Mouse (Mus musculus) cerebellum, adult 2 months (tissue): Measurements from ENCODE around the gene Efnb3. TPM values are rescaled to one million over a fixed set of nuclear protein-coding genes. Genes with fewer than 3 reads are reported as not detected.
"Not testable (repeated sequence)": the region's sequence is repeated elsewhere in the genome, so short reads cannot be mapped to it uniquely, and the experiment has no call there.

Source experiments
- DNase-seq, 2 experiments: peaks; one replicate each; pipeline ENCODE4 v3.0.0; 2021
- H3K27ac ChIP-seq: fragments of 200-500 bp; 2 replicates; pipeline ENCODE4 v1.5.1; 2012; ENCODE audit warnings: low read length, control low read depth, inconsistent platforms; ENCODE audit not compliant: insufficient read depth
- H3K27me3 ChIP-seq: fragments of 200-500 bp; 2 replicates; pipeline ENCODE4 v1.6.1; 2012; ENCODE audit warnings: inconsistent platforms, mild to moderate bottlenecking, low read length, moderate library complexity; ENCODE audit not compliant: control insufficient read depth, insufficient read depth
- H3K4me1 ChIP-seq: fragments of 200-500 bp; 2 replicates; pipeline ENCODE4 v1.6.1; 2011; ENCODE audit warnings: low read length; ENCODE audit not compliant: control insufficient read depth, insufficient read depth
- H3K4me3 ChIP-seq: fragments of 200-500 bp; replicated peaks from 2 replicates; pipeline ENCODE3; 2011; ENCODE audit warnings: mild to moderate bottlenecking, low read depth, low read length, control low read depth; ENCODE audit not compliant: insufficient read depth
- CTCF ChIP-seq: fragments of 200-500 bp; IDR thresholded peaks from 2 replicates; pipeline ENCODE4 v1.5.1; 2011; ENCODE audit warnings: low read depth, mild to moderate bottlenecking, control low read depth, low read length, moderate library complexity, borderline replicate concordance; ENCODE audit not compliant: insufficient read depth
- POLR2A ChIP-seq: fragments of 200-500 bp; IDR thresholded peaks from 2 replicates; pipeline ENCODE4 v1.6.1; 2011; ENCODE audit warnings: low read length, control low read depth, borderline replicate concordance; ENCODE audit not compliant: insufficient read depth
- WGBS: fragments of 180-500 bp; shearing (Covaris S2); methylation state at CpG from one replicate; pipeline ENCODE4 v1.1.7; 2018; 5-methylcytosine and 5-hydroxymethylcytosine counted together
- polyA plus RNA-seq: library from polyadenylated mRNA; depleted of rRNA; stranded (reverse); fragments of >200 nt; gene quantifications from 2 replicates; pipeline ENCODE4 v1.2.3, GENCODE M21; 2012

Efnb3 gene
- polyA plus RNA-seq, 1 experiment = 104 TPM

GRCm38 (mm10) chr11:69543598-69543997 is 16.4 kb downstream of the Efnb3 start:
- TF ChIP-seq CTCF (no peak), POLR2A (no peak)
- peaks cover 2% of the 10 kb centered on the region for H3K4me1 ChIP-seq

GRCm38 (mm10) chr11:69541741-69542140 is 18.3 kb downstream of the Efnb3 start:
- not testable (repeated sequence) for H3K27me3 ChIP-seq, DNase-seq, H3K27ac ChIP-seq, H3K4me1 ChIP-seq, H3K4me3 ChIP-seq
- 74% methylated on average over 1 of the region's 3 CpGs for WGBS

More at GRCm38 (mm10) chr11:69543598-69543997, 16.4 kb downstream of the Efnb3 start:
- Histone ChIP-seq H3K27me3 (no peaks in the 10 kb centered on the region), H3K4me3 (no peak overlapping the region), H3K27ac (no peak overlapping the region)
- no peak for DNase-seq
- 35% methylated on average over 3 of the region's 3 CpGs for WGBS

GRCm38 (mm10) chr11:69540700-69541099 is 19.3 kb downstream of the Efnb3 start:
- DNase-seq = no peak
- Histone ChIP-seq H3K27ac (no peak overlapping the region), H3K27me3 (no peaks in the 10 kb centered on the region), H3K4me3 (no peak overlapping the region), H3K4me1 (no peaks in the 10 kb centered on the region)
- TF ChIP-seq CTCF = no peak
- no peak for TF ChIP-seq POLR2A
- WGBS = 94% methylated on average over 2 of the region's 2 CpGs

DNA sequence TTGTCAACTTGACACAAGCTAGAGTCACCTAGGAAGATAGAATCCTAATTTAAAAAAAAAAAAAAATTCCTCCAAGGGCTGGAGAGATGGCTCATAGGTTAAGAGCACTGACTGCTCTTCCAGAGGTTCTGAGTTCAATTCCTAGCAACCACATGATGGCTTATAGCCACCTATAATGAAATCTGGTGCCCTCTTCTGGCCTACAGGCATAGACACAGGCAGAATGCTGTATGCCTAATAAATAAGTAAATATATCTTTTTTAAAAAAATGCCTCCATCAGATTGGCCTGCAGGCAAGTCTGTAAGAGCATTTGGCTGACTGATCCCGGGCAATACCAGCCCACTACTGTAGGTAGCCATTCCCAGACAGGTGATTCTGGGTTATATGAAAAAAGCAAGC is 25.0 kb downstream of the Efnb3 start:
- H3K4me3 ChIP-seq = no peak overlapping the region
- no peaks in the 10 kb centered on the region for H3K27me3 ChIP-seq
- DNase-seq = no peak
- no peak overlapping the region for H3K27ac ChIP-seq
- TF ChIP-seq CTCF = no peak
- TF ChIP-seq POLR2A = no peak
- WGBS = 84% methylated on average over 1 of the region's 1 CpGs
- no peaks in the 10 kb centered on the region for H3K4me1 ChIP-seq

DNA sequence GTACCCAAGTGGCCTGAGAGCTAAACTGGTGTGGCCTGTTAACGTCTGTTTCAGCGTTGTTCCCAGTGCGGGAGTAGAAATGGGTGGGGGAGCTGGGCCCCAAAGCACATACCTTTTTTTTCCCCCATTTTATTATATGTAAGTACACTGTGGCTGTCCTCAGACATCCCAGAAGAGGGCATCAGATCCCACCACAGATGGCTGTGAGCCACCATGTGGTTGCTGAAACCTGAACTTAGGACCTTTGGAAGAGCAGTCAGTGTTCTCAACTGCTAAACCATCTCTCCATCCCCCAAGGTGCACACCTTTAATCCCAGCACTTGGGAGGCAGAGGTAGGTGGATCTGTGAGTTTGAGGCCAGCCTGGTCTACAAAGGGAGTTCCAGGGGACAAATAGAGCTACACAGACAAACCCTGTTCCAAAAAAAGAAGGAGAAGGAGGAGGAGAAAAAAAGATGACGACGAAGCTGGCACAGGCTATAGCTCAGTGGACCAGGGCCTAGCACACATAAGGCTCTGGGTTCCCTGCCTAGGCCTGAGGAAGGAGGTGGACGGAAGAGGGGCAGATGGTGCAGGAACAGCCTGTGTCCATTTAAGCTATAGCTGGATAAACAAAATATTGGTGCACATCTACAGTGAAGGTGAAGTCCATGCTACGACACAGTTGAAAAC is 27.4 kb downstream of the Efnb3 start:
- Histone ChIP-seq H3K4me1 (no peaks in the 10 kb centered on the region), H3K4me3 (no peak overlapping the region), H3K27me3 (no peaks in the 10 kb centered on the region), H3K27ac (no peak overlapping the region)
- WGBS = 48% methylated on average over 7 of the region's 7 CpGs
- no peak for TF ChIP-seq POLR2A
- DNase-seq = peak in 1 of 2 experiments; percentile 37

DNA sequence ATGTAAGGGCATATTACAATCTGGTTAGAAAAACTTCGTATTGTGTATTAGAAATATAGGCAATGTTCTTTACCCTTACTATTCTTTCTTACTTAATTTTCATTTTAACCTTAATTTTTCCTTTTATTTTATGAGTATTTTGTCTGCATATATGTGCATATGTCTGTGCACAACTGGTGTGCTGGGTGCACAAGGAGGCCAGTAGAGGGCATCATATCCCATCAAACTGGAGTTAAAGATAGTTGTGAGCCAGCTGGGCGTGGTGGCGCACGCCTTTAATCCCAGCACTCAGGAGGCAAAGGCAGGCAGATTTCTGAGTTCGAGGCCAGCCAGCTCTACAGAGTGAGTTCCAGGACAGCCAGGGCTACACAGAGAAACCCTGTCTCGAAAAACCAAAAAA is 29.2 kb downstream of the Efnb3 start:
- not testable (repeated sequence) for H3K27me3 ChIP-seq, H3K4me3 ChIP-seq, DNase-seq, H3K27ac ChIP-seq, H3K4me1 ChIP-seq
- WGBS = 87% methylated on average over 6 of the region's 6 CpGs

- DNase-seq, H3K4me1 ChIP-seq, H3K27ac ChIP-seq, H3K4me3 ChIP-seq, H3K27me3 ChIP-seq: not testable (repeated sequence)
- 92% methylated on average over 3 of the region's 3 CpGs for WGBS
These were observed 29.7 kb downstream of the Efnb3 start for GRCm38 (mm10) chr11:69530281-69530680.

DNA sequence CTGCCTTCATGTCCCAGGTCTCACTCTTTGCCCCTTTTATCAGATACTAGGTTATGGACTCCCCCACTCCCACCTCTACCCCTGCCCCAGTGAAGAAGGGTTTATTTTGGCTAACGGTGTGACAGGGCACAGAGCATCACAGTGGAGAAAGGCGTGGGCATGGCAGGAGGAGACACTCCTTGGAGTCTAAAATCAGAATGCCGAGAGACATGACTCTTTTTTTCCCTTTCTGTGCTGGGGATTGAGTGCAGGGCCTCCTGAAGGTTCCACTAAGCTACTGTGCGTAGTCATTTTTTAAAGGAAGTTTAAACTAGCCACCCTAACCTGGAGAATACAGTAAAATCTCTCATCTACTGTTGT is 32.0 kb downstream of the Efnb3 start:
- no peak for TF ChIP-seq CTCF
- no peak for TF ChIP-seq POLR2A
- Histone ChIP-seq H3K4me1 (no peaks in the 10 kb centered on the region; the same call in 1 of the 2 replicates), H3K27ac (no peak overlapping the region), H3K4me3 (no peak overlapping the region), H3K27me3 (no peaks in the 10 kb centered on the region)
- DNase-seq = no peak
- WGBS = 88% methylated on average over 4 of the region's 4 CpGs
